Mouse (Mus musculus) thymus, postnatal 10 days (tissue): ENCODE measurements around the gene Thsd7b.
A peak's percentile ranks its signal among the peaks of the same experiment; 100 is the strongest.
"Not testable (repeated sequence)": the region's sequence is repeated elsewhere in the genome, so short reads cannot be mapped to it uniquely, and the experiment has no call there.

Source experiments
- DNase-seq, 2 experiments: peaks; one replicate each; pipeline ENCODE4 v3.0.0; 2021; ENCODE audit warnings: low spot score in 2 of 2

The Thsd7b gene

GRCm38 (mm10) chr1:129838486-129838885 lies 565.4 kb downstream of the Thsd7b start:
- no peak for DNase-seq

- peak in 1 of 2 experiments; percentile 12 for DNase-seq
Observed at GRCm38 (mm10) chr1:129843416-129843815, 570.3 kb downstream of the Thsd7b start.

GRCm38 (mm10) chr1:129850007-129850564 lies 577.0 kb downstream of the Thsd7b start:
- no peak for DNase-seq

- no peak for DNase-seq
Observed at GRCm38 (mm10) chr1:129867714-129868113, 594.6 kb downstream of the Thsd7b start.

- no peak for DNase-seq
Observed at GRCm38 (mm10) chr1:129874355-129874754, 601.3 kb downstream of the Thsd7b start.

- no peak for DNase-seq
Observed at GRCm38 (mm10) chr1:129887861-129888260, 614.8 kb downstream of the Thsd7b start.

- no peak for DNase-seq
Observed at GRCm38 (mm10) chr1:129898121-129898520, 625.0 kb downstream of the Thsd7b start.

- no peak for DNase-seq
Observed at GRCm38 (mm10) chr1:129915484-129915883, 642.4 kb downstream of the Thsd7b start.

GRCm38 (mm10) chr1:129917568-129917967 lies 644.5 kb downstream of the Thsd7b start:
- DNase-seq = no peak

GRCm38 (mm10) chr1:129919385-129919784 lies 646.3 kb downstream of the Thsd7b start:
- DNase-seq = peak in 1 of 2 experiments; percentile 15

- DNase-seq = no peak
Observed at GRCm38 (mm10) chr1:129931003-129931402, 657.9 kb downstream of the Thsd7b start.

GRCm38 (mm10) chr1:129943116-129943515 lies 670.0 kb downstream of the Thsd7b start:
- no peak for DNase-seq

- no peak for DNase-seq
Observed at GRCm38 (mm10) chr1:129947026-129947425, 673.9 kb downstream of the Thsd7b start.

- no peak for DNase-seq
Observed at GRCm38 (mm10) chr1:129955478-129955877, 682.4 kb downstream of the Thsd7b start.

GRCm38 (mm10) chr1:129956625-129957024 lies 683.5 kb downstream of the Thsd7b start:
- DNase-seq = no peak

- DNase-seq = not testable (repeated sequence)
Observed at GRCm38 (mm10) chr1:129959352-129959751, 686.2 kb downstream of the Thsd7b start.

GRCm38 (mm10) chr1:129963166-129963565 lies 690.1 kb downstream of the Thsd7b start:
- DNase-seq = no peak

GRCm38 (mm10) chr1:129989247-129989646 lies 716.1 kb downstream of the Thsd7b start:
- DNase-seq = not testable (repeated sequence)

GRCm38 (mm10) chr1:129990821-129991220 lies 717.7 kb downstream of the Thsd7b start:
- no peak for DNase-seq

- DNase-seq = no peak
Observed at GRCm38 (mm10) chr1:130055012-130055411, 781.9 kb downstream of the Thsd7b start.

GRCm38 (mm10) chr1:130062105-130062504 lies 789.0 kb downstream of the Thsd7b start:
- DNase-seq = no peak

- DNase-seq = no peak
Observed at GRCm38 (mm10) chr1:130066193-130066959, 793.3 kb downstream of the Thsd7b start.

GRCm38 (mm10) chr1:130083788-130084187 lies 810.7 kb downstream of the Thsd7b start:
- DNase-seq = no peak
